Mouse (Mus musculus): ENCODE results near the gene Gnpnat1. TPM values are rescaled to one million over a fixed set of nuclear protein-coding genes. Genes with fewer than 3 reads are reported as not detected.

Gnpnat1 gene
- 12.9 and 14.1 TPM in 2 replicates for polyA plus RNA-seq (2012; rRNA removed)

DNA sequence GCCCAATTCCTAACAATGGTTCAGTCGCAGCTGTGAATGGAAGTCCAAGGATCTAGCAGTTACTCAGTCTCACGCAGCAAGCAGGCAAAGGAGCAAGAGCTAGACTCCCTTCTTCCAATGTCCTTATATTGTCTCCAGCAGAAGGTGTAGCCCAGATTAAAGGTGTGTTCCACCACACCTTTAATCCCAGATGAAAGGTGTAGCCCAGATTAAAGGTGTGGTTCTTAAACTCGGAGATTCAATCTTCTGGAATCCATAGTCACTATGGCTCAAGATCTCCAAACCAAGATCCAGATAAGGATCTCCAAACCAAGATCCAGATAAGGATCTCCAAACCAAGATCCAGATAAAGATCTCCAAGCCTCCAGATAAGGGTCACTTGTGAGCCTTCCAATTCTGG, at the start of gene Gnpnat1:
TSS of gene Gnpnat1 (minus strand) at position 101 of the 400 bp plus-strand sequence.

DNA sequence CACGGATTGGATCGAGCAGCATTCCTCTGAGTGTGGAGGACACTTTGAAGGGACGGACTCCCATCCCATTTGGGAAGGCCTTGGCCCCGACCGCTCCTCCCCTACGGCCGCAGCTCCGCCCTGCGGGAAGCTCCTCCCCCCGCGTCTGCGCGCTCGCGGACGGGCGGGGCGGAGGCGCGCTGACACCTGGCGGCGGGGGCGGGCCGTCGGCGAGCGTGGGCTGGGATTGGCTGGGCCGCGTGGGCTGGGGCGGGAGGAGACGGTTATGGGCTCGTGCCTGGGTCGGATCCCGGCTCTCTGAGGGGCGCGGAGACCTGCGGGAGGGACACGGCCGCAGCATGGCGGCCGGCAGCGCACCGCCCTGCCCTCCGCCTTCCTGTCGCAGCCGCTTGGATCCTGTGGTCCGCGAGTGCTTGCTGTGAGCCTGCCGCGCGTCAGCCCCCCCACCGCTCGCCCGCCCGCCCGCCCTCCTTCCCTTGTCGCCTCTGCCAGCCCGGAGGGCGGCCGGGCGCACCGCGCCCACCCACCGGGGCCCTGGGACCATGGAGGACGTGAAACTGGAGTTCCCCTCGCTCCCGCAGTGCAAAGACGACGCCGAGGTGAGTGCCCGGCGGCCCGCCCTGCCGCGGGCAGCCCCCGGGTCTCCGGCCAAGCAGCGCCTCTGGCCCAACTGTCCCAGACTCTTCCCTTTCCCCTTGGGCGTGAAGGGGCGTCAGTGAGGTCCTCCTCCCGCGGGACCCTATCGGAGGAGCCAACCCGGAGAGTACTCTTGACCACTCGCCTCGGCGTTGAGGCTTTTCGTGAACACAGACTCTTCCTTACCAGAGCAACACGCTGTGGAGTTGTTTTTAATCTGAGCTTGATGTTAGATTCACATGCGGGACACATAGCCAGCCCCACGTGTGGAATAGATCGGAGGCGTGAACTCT, 53.5 kb downstream of the Gnpnat1 start, which contains the start of gene Styx:
TSS of gene Styx (plus strand) at position 163 of the 929 bp plus-strand sequence.

DNA sequence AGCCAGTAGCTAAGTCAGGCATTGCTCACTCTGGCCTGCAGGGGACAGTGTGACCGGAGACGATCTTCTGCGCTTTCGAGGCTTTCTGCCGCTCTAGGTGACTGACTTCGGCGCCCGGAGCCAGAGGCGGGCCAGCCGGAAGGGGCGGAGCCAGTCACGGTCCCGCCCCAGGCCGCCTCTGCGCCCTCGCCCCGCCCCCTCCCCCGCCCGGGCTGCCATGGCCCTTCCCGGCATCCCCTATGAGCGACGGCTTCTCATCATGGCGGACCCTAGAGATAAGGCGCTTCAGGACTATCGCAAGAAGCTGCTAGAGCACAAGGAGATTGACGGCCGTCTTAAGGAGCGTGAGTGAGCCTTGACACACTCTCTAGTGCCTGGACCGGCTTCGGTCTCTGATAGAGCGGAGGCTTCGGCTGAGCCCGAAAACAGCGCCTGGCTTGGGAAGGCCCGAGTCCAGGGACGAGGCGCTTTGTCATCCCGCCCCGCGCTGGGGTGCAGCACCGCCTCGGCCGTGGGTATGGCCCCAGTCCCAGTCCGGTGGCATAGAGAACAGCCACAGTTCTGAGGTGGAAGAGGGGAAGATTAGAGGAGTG, 75.0 kb downstream of the Gnpnat1 start, which contains the start of gene Psmc6:
TSS of gene Psmc6 (plus strand) at position 200 of the 593 bp plus-strand sequence.

Other genes with a start within 250 kb of the Gnpnat1 start
- 24.9 and 25.5 TPM in 2 replicates for gene Gpr137c, start 185.2 kb downstream of the Gnpnat1 start, polyA plus RNA-seq (2012; rRNA removed)
- gene Txndc16, start 184.6 kb downstream of the Gnpnat1 start, polyA plus RNA-seq (2012; rRNA removed): 29.1 and 29.7 TPM in 2 replicates
- gene Ero1l, start 86.1 kb downstream of the Gnpnat1 start, polyA plus RNA-seq (2012; rRNA removed): 20.7 and 20.9 TPM in 2 replicates
- gene Psmc6, start 75.1 kb downstream of the Gnpnat1 start, polyA plus RNA-seq (2012; rRNA removed): 137 and 151 TPM in 2 replicates
- 29.3 and 30.7 TPM in 2 replicates for gene Styx, start 53.8 kb downstream of the Gnpnat1 start, polyA plus RNA-seq (2012; rRNA removed)
- 52.5 and 61.8 TPM in 2 replicates for gene Fermt2, start 125.2 kb upstream of the Gnpnat1 start, polyA plus RNA-seq (2012; rRNA removed)

Data from central nervous system, embryonic 18 days (tissue).